Mouse (Mus musculus) testis, adult 10 weeks (tissue): Measurements from ENCODE around the gene Asf1a. TPM values are rescaled to one million over a fixed set of nuclear protein-coding genes. Genes with fewer than 3 reads are reported as not detected.

Experiments used
- polyA plus RNA-seq: library from polyadenylated mRNA; stranded (reverse); fragments of 350-450 nt; fragmentation: Illumina TruSeq; extraction: RNeasy Lipid Tissue Mini Kit (QIAGEN cat#74804); gene quantifications from one replicate; pipeline ENCODE4 v1.2.3, GENCODE M21; 2014; ENCODE audit warnings: low read depth, low replicate concordance

Gene Asf1a
- 115 TPM for polyA plus RNA-seq

DNA sequence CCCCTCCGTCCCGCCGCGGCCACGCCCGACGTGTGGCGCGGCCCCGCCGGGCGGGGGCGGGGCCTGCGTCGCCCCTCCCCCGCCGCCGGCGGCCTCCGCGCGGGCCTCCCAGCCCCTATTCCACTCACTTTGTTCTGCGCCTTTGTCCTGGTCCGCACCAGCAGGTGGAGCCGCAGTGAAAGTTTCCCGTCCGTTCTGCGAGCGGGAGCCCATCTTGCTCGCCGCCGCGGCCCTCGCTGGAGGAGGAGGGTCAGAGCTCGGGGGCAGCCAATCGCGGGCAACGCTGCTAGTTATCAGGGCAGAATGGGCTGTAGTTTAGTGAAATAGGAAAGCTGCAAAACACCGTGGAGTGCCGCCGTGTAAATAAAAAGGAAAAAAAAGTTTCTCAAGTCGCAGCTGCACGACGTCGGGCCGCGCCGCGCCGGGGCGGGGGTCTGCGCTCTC is at the start of gene Asf1a:
TSS of gene Asf1a (plus strand) at position 81 of the 444 bp plus-strand sequence.

DNA sequence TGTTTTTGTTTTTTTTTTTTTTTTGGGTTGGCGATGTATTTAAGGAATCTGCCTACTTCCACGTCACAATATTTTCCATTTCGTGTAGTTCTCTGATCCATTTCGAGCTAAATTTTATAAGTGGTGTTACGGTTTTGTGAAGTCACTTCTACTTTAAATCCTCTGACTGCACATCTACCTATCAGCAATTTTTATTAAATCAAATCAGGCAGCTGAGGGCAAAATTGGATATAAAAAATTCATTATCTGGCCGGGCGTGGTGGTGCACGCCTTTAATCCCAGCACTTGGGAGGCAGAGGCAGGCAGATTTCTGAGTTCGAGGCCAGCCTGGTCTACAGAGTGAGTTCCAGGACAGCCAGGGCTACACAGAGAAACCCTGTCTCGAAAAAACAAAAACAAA is 33.8 kb downstream of the Asf1a start, which contains the start of gene Mcm9:
TSS of gene Mcm9 (minus strand) at position 101 of the 400 bp plus-strand sequence.

Other genes with a start within 250 kb of the Asf1a start
- 635 TPM for gene Cep85l, start 216.8 kb upstream of the Asf1a start, polyA plus RNA-seq
- 13.1 TPM for gene Mcm9, start 33.7 kb downstream of the Asf1a start, polyA plus RNA-seq
- gene Fam184a, start 154.4 kb downstream of the Asf1a start, polyA plus RNA-seq, result 111 TPM